Mouse (Mus musculus) neural tube, embryonic 15.5 days (tissue): ENCODE measurements around the gene Topaz1. TPM values are rescaled to one million over a fixed set of nuclear protein-coding genes. Genes with fewer than 3 reads are reported as not detected.

Experiments used
- ATAC-seq: fragments of 200-750 bp; cut with Nextera tagmentation; 2 replicates; pipeline ENCODE4 v1.8.0; 2017; ENCODE audit warnings: mild to moderate bottlenecking, moderate TSS enrichment, moderate library complexity; ENCODE audit not compliant: low FRiP score
- H3K27ac ChIP-seq: fragments of 300-500 bp; sonication (generic); replicated peaks from 2 replicates; pipeline ENCODE4 v1.5.1; 2015; ENCODE audit warnings: mild to moderate bottlenecking, inconsistent platforms
- H3K27me3 ChIP-seq: fragments of 300-500 bp; sonication (generic); replicated peaks from 2 replicates; pipeline ENCODE4 v1.6.1; 2015; ENCODE audit warnings: inconsistent platforms
- H3K36me3 ChIP-seq: fragments of 300-500 bp; sonication (generic); 2 replicates; pipeline ENCODE4 v1.6.1; 2015; ENCODE audit warnings: inconsistent platforms
- H3K4me1 ChIP-seq: fragments of 300-500 bp; sonication (generic); 2 replicates; pipeline ENCODE4 v1.6.1; 2015; ENCODE audit warnings: inconsistent platforms
- H3K4me2 ChIP-seq: fragments of 300-500 bp; sonication (generic); 2 replicates; pipeline ENCODE4 v1.6.1; 2015; ENCODE audit warnings: inconsistent platforms, mild to moderate bottlenecking, moderate library complexity
- H3K4me3 ChIP-seq: fragments of 300-500 bp; sonication (generic); replicated peaks from 2 replicates; pipeline ENCODE4 v1.5.1; 2015; ENCODE audit warnings: mild to moderate bottlenecking, inconsistent platforms
- H3K9ac ChIP-seq: fragments of 300-500 bp; sonication (generic); replicated peaks from 2 replicates; pipeline ENCODE4 v1.6.1; 2015; ENCODE audit warnings: mild to moderate bottlenecking, inconsistent platforms
- H3K9me3 ChIP-seq: fragments of 300-500 bp; sonication (generic); replicated peaks from 2 replicates; pipeline ENCODE4 v1.6.1; 2016; ENCODE audit warnings: inconsistent platforms
- WGBS: fragments of 180-500 bp; shearing (Covaris S2); methylation state at CpG from one replicate; pipeline ENCODE4 v1.1.7; 2015; ENCODE audit warnings: mixed read lengths; 5-methylcytosine and 5-hydroxymethylcytosine counted together
- polyA plus RNA-seq: library from polyadenylated mRNA; unstranded; fragments of >200 nt; fragmentation: Nextera tagmentation; extraction: Ambion mirVana; gene quantifications from 2 replicates; pipeline ENCODE4 v1.2.1, GENCODE M21; 2015

Gene Topaz1
- polyA plus RNA-seq: not detected in 2 replicates

- H3K27me3 ChIP-seq: no peaks in the 10 kb centered on the region
- H3K9ac ChIP-seq: no peak within 1 kb of the TSS
- no peak within 1 kb of the TSS for H3K4me2 ChIP-seq
- no peaks in the 10 kb centered on the region for H3K4me1 ChIP-seq
- no peak within 1 kb of the TSS for H3K27ac ChIP-seq
- ATAC-seq: no peak
- H3K4me3 ChIP-seq: no peak within 1 kb of the TSS
- WGBS: 80% methylated on average over 28 of the region's 28 CpGs
- H3K36me3 ChIP-seq: no peaks in the 10 kb centered on the region
- H3K9me3 ChIP-seq: no peaks in the 10 kb centered on the region
Measured at GRCm38 (mm10) chr9:122747060-122747459, at the start of gene Topaz1. TSS of gene Topaz1 (plus strand) at chr9:122747346.

DNA sequence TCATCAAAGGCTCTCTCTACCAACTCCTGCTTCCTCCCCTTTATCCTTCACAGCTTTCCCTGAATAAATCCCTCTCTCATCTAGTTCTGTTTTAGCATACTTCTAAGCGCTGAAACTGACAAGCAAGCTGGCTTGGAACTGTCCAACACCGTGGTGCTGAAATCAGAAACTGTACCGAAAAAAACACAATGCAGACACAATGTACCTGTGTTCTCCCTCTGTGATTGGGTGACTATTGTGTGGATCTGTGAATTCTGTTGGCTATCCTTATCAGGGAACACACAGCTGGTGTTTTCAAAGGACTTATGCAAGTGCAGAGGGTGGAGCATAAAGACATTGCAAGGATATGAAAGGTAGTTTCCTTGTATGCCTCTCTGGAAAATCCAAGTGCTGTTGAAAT lies 45.3 kb upstream of the Topaz1 start:
- H3K27me3 ChIP-seq: no peaks in the 10 kb centered on the region; the same call in 1 of the 2 replicates
- no peaks in the 10 kb centered on the region for H3K36me3 ChIP-seq
- no peak overlapping the region for H3K4me2 ChIP-seq
- H3K4me1 ChIP-seq: no peaks in the 10 kb centered on the region
- H3K27ac ChIP-seq: no peak overlapping the region
- H3K9me3 ChIP-seq: no peaks in the 10 kb centered on the region
- WGBS: 9% methylated on average over 3 of the region's 3 CpGs
- ATAC-seq: no peak
- H3K9ac ChIP-seq: no peak overlapping the region
- H3K4me3 ChIP-seq: no peak overlapping the region

GRCm38 (mm10) chr9:122713836-122714235 lies 33.3 kb upstream of the Topaz1 start:
- 56% methylated on average over 2 of the region's 2 CpGs for WGBS

GRCm38 (mm10) chr9:122715046-122715445 lies 32.1 kb upstream of the Topaz1 start:
- Histone ChIP-seq H3K4me1 (no peaks in the 10 kb centered on the region), H3K4me2 (no peak overlapping the region), H3K36me3 (no peaks in the 10 kb centered on the region), H3K9ac (no peak overlapping the region), H3K27me3 (0 out of 2 replicates have a peak, but pooled peaks cover 5% of the 10 kb centered on the region), H3K4me3 (no peak overlapping the region), H3K9me3 (no peaks in the 10 kb centered on the region), H3K27ac (no peak overlapping the region)
- 86% methylated on average over 2 of the region's 2 CpGs for WGBS
- no peak for ATAC-seq

More at GRCm38 (mm10) chr9:122713836-122714235, 33.3 kb upstream of the Topaz1 start:
- H3K9me3 ChIP-seq: no peaks in the 10 kb centered on the region
- no peaks in the 10 kb centered on the region for H3K4me1 ChIP-seq
- no peak overlapping the region for H3K4me3 ChIP-seq
- no peaks in the 10 kb centered on the region for H3K36me3 ChIP-seq
- H3K4me2 ChIP-seq: no peak overlapping the region
- ATAC-seq: no peak
- H3K9ac ChIP-seq: no peak overlapping the region
- no peaks in the 10 kb centered on the region for H3K27me3 ChIP-seq
- H3K27ac ChIP-seq: no peak overlapping the region

DNA sequence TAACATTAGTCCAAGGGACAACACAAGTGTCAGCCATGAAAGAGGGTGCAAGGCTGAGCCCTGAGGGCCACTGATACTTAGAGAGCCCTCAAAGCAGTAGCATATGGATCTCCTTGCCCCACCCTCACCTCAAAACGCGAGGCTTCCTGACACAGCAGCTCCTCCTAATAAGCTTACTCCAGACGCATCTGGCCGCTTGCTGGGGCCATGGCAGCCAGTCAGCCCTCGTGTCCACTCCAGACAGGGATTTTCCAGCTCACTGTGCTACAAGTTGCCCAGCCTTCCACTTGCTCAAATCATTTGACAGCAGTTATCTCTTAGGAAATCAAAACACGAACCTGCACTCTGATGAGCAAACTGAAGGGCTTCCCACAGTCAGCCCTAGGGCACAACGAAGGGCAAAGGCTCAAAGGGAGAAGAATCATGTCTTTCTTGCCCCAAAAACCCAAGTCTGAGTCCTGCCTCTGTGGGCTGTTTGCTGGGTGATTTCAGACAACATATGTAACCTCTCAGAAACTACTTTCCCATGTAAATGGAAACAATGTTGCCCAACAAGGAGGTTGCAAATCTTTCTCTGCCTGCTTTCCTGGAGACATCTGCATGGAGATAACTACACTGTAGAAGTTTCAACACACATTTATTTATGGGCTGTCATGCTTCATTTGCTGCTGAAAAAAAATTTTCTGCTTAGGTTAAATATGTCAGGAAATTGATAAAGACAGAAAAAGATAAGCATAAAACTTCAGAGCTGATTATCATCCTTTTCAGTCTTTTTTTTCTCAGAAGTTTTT lies 30.8 kb upstream of the Topaz1 start:
- no peaks in the 10 kb centered on the region for H3K36me3 ChIP-seq
- no peak overlapping the region for H3K27ac ChIP-seq
- no peak overlapping the region for H3K4me3 ChIP-seq
- no peak overlapping the region for H3K4me2 ChIP-seq
- no peak overlapping the region for H3K9ac ChIP-seq
- H3K4me1 ChIP-seq: no peaks in the 10 kb centered on the region
- 45% methylated on average over 7 of the region's 7 CpGs for WGBS
- H3K27me3 ChIP-seq: peaks cover 5% of the 10 kb centered on the region; the same call in 1 of the 2 replicates
- no peaks in the 10 kb centered on the region for H3K9me3 ChIP-seq
- no peak for ATAC-seq

DNA sequence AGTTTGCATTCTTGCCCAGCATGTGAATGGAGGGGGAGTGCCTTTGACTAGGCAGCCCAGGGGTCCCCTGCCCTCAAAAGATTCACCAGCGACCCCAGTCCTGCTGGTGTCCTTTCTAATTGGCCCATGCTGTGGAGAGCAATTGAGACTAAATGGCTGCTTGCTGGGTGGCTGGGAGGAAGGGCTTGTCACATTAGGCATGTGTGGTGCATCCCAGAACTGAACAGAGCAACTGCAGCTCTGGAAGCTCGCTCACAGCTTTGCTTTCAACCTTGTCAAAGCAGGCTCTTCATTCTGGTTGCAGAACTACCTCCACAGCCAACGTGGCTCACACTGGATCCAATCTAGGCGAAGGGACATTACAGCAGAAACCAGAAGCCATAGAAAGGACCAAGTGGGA lies 24.9 kb upstream of the Topaz1 start:
- Histone ChIP-seq H3K4me3 (no peak overlapping the region), H3K27me3 (peaks cover 18% of the 10 kb centered on the region), H3K4me1 (peaks cover 8% of the 10 kb centered on the region; the same call in 1 of the 2 replicates), H3K4me2 (no peak overlapping the region), H3K27ac (no peak overlapping the region), H3K36me3 (no peaks in the 10 kb centered on the region), H3K9ac (no peak overlapping the region), H3K9me3 (no peaks in the 10 kb centered on the region)
- 10% methylated on average over 4 of the region's 4 CpGs for WGBS
- ATAC-seq: no peak

DNA sequence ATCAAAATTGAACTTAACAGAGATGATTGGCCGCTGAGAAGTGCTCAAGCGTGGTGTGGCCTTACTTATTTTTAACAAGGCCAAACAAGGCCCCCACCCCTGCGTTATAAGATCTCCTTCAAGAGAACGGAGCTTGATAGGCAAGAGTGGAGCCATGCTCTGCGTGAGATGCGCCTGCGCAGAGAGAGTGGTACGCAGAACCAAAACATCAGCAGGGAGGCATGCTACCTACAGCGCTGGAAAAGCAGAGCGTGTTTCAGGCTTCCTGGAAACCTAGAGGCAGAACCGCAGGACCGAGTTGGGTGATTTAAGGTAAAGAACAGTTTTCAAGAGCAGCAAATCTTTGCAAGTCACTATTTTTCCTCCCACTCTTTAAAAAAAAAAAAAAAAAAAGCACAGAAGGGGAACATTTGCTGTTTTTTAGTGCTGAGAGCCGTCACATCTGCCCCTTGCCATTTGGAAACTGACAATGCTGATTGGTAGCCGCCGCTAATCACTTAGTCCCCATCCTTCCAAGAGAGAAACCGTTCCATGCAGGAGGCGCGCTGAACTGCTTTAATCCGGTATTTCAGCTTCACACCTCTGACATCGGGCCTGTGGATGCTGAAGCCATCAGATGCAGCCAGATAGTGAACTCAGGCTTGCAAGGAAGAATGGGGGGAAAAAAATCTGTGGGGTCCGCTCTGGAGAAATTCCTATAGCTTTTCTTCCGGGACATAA lies 21.9 kb upstream of the Topaz1 start:
- no peaks in the 10 kb centered on the region for H3K9me3 ChIP-seq
- H3K27me3 ChIP-seq: peaks cover 20% of the 10 kb centered on the region
- H3K4me2 ChIP-seq: peak overlapping the region; percentile 42
- H3K36me3 ChIP-seq: no peaks in the 10 kb centered on the region
- H3K9ac ChIP-seq: no peak overlapping the region
- WGBS: 25% methylated on average over 22 of the region's 22 CpGs
- ATAC-seq: no peak
- H3K4me1 ChIP-seq: peaks cover 13% of the 10 kb centered on the region
- H3K4me3 ChIP-seq: peak overlapping the region; percentile 15; the same call in 1 of the 2 replicates
- H3K27ac ChIP-seq: no peak overlapping the region

GRCm38 (mm10) chr9:122729500-122729899 lies 17.6 kb upstream of the Topaz1 start:
- no peak overlapping the region for H3K27ac ChIP-seq
- peak; percentile 90 for ATAC-seq
- peak overlapping the region; percentile 36 for H3K4me2 ChIP-seq

DNA sequence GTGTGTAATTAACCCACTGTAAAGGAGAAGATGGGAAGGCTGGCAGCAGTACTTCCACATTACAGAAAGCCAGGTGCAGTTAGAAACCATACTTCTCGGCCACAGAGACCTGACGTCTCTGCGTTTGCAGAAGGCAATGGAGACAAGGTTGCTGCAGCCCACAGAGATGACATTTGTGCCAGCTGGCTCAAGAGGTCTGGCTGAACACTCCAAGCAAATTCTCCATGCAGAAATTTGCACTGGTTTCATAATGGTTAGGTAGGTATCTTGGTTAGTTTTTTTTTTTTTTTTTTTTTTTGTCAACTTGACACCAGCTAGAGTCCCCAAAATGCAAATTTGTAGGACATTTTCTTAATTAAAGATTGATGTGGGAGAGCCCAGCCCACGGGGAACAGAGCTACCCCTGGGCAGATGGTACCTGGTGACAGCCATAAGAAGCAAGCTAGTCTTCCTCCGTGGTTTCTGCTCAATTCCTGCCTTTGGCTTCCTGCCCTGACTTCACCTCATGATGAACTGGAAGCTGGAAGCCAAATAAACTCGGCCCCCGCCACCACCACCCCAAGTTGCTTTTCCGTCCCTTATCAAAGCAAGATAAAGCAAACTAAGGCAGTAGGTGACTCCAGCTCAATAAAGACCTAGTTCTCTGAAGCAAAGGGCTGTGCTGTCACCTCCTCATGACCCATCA lies 14.9 kb upstream of the Topaz1 start:
- no peak overlapping the region for H3K9ac ChIP-seq
- peaks cover 39% of the 10 kb centered on the region for H3K27me3 ChIP-seq
- peaks cover 5% of the 10 kb centered on the region for H3K4me1 ChIP-seq
- H3K27ac ChIP-seq: no peak overlapping the region
- ATAC-seq: no peak
- H3K4me3 ChIP-seq: no peak overlapping the region
- 71% methylated on average over 8 of the region's 8 CpGs for WGBS
- no peaks in the 10 kb centered on the region for H3K36me3 ChIP-seq
- H3K4me2 ChIP-seq: no peak overlapping the region
- H3K9me3 ChIP-seq: no peaks in the 10 kb centered on the region

More at GRCm38 (mm10) chr9:122729500-122729899, 17.6 kb upstream of the Topaz1 start:
- peaks cover 47% of the 10 kb centered on the region for H3K27me3 ChIP-seq
- peaks cover 13% of the 10 kb centered on the region for H3K4me1 ChIP-seq
- no peak overlapping the region for H3K4me3 ChIP-seq
- H3K9me3 ChIP-seq: no peaks in the 10 kb centered on the region
- H3K9ac ChIP-seq: no peak overlapping the region
- WGBS: 17% methylated on average over 10 of the region's 10 CpGs
- H3K36me3 ChIP-seq: no peaks in the 10 kb centered on the region

- peaks cover 34% of the 10 kb centered on the region for H3K27me3 ChIP-seq
- H3K9ac ChIP-seq: no peak overlapping the region
- no peak for ATAC-seq
- H3K4me1 ChIP-seq: peaks cover 5% of the 10 kb centered on the region
- H3K4me2 ChIP-seq: peak overlapping the region; percentile 23
- H3K9me3 ChIP-seq: no peaks in the 10 kb centered on the region
- no peaks in the 10 kb centered on the region for H3K36me3 ChIP-seq
- no peak overlapping the region for H3K27ac ChIP-seq
- H3K4me3 ChIP-seq: peak overlapping the region; percentile 23; the same call in 1 of the 2 replicates
- WGBS: 33% methylated on average over 12 of the region's 12 CpGs
Measured at GRCm38 (mm10) chr9:122733222-122733621, 13.9 kb upstream of the Topaz1 start.

DNA sequence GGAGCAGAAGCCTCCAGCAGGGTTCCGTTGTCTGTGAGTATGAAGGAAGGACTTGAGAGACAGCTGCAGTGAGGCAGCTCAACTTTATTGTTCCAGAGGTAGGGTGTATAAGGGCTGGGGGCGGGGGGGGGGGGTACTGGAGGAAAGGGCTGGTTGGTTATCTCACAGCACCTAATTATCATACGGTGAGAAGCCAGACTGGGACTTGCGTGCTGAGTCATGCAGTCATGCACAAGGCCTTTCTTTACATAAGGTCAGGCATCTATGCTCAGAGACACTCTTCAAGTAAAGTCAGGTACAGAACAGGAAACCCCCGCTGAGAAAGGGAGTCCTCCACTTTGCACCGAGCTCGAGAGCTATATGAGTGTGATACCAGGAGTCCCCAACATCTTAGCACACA lies 12.2 kb upstream of the Topaz1 start:
- H3K9me3 ChIP-seq: no peaks in the 10 kb centered on the region
- H3K27ac ChIP-seq: no peak overlapping the region
- no peak overlapping the region for H3K9ac ChIP-seq
- peaks cover 34% of the 10 kb centered on the region for H3K27me3 ChIP-seq
- no peaks in the 10 kb centered on the region for H3K36me3 ChIP-seq
- whole genome bisulfite sequencing: 78% methylated on average over 7 of the region's 7 CpGs
- no peak overlapping the region for H3K4me3 ChIP-seq
- ATAC-seq: no peak
- H3K4me2 ChIP-seq: no peak overlapping the region
- H3K4me1 ChIP-seq: no peaks in the 10 kb centered on the region
